Mouse (Mus musculus) spleen, postnatal 10 days (tissue): ENCODE measurements at regions not wholly inside any gene's neighbourhood (a gene's known extent, or its start where the extent isn't known, plus 50 kb on each side); places are given as distances from the start of the nearest gene placed in this dataset.

ENCODE experiments used
- DNase-seq, 2 experiments: peaks; one replicate each; pipeline ENCODE4 v3.0.0; 2021 to 2022; ENCODE audit warnings: low spot score in 2 of 2

GRCm38 (mm10) chr15:5355332-5355731 is 111.3 kb upstream of the Ptger4 start:
- DNase-seq, result no peak

- no peak for DNase-seq
Observed at GRCm38 (mm10) chr15:5354328-5354727, 110.3 kb upstream of the Ptger4 start.

GRCm38 (mm10) chr15:5348881-5349280 is 104.9 kb upstream of the Ptger4 start:
- DNase-seq, result no peak

GRCm38 (mm10) chr15:5347674-5348073 is 103.7 kb upstream of the Ptger4 start:
- no peak for DNase-seq

- DNase-seq, result no peak
Observed at GRCm38 (mm10) chr15:5346955-5347354, 103.0 kb upstream of the Ptger4 start.

GRCm38 (mm10) chr15:5343794-5344193 is 99.8 kb upstream of the Ptger4 start:
- no peak for DNase-seq

GRCm38 (mm10) chr15:5335528-5336268 is 91.7 kb upstream of the Ptger4 start:
- DNase-seq, result no peak

GRCm38 (mm10) chr15:5326996-5327395 is 83.0 kb upstream of the Ptger4 start:
- no peak for DNase-seq

- DNase-seq, result no peak
Observed at GRCm38 (mm10) chr15:5321691-5322090, 77.7 kb upstream of the Ptger4 start.

GRCm38 (mm10) chr15:5312231-5312630 is 68.2 kb upstream of the Ptger4 start:
- no peak for DNase-seq

GRCm38 (mm10) chr15:5310035-5310434 is 66.0 kb upstream of the Ptger4 start:
- no peak for DNase-seq

GRCm38 (mm10) chr15:5302403-5302802 is 58.4 kb upstream of the Ptger4 start:
- peak in 1 of 2 experiments; percentile 30 for DNase-seq

- DNase-seq, result no peak
Observed at GRCm38 (mm10) chr15:5299807-5300206, 55.8 kb upstream of the Ptger4 start.

GRCm38 (mm10) chr15:5296949-5297348 is 53.0 kb upstream of the Ptger4 start:
- no peak for DNase-seq
